Mouse (Mus musculus) cerebral cortex, adult 2 months (tissue): ENCODE data around the gene Klhl5.

Experiments
- WGBS: fragments of 180-500 bp; shearing (Covaris S2); methylation state at CpG from one replicate; pipeline ENCODE4 v1.1.7; 2018; 5-methylcytosine and 5-hydroxymethylcytosine counted together

The Klhl5 gene

DNA sequence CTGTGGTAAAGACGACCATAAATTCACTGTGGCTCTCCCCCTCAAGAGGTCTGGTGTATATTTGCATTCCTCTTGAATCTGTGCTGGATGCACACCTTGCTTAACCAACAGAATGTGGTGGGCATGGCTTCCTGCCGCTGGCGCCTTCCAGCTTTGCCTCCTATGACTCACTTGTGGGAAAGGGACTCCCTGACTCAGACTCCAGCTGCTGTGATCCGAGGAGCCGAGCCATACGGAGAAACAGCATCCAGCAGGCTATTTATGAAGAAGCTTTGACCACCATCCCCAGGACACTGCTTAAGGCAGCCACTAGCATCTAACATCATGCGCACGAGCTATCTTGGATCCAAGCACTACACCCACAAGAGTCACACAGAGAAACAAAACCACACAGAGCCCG lies 87.1 kb downstream of the Klhl5 start:
- WGBS = 56% methylated on average over 9 of the region's 9 CpGs

DNA sequence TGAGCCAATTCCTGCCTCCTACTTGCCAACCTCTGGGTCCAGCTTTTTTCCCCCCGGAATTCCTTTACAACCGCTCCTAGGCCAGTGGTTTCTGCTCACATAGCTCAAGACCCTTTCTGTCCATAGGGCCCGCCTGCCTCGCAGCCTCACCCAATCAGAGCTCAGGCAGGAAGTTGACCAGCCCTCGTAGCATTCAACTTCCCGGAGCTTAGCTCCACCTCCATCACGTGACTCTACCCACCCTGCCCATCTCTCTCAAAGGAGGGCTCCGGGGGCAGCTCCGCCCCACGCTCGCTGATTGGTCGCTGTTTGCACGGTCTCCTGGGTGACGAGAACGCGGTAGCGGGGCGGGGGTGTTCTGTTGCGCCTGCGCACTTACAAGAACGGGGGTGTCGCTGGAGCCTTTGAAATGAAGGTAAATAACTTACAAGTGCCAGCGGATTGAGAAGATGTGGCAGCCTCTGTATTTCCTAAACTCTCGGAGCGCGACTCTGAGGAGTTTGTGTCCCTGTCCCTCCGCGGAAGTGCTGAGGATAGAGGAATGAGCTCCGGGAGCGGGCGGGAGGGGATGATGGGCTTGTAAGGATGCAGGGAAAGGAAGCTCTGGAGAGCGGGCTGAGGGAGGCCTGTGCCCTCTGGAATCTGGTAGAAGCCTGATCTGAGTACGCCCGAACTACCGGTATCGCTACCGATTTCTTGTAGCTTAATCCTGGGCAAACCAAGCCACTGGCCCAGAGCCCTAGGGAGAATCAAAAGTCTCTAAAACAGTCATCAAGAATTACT lies 92.2 kb downstream of the Klhl5 start, which contains the start of gene Wdr19:
Wdr19 (plus strand) TSS at position 351 of the 783 bp plus-strand sequence.
- under 1% methylated on average over 37 of the region's 37 CpGs for WGBS

DNA sequence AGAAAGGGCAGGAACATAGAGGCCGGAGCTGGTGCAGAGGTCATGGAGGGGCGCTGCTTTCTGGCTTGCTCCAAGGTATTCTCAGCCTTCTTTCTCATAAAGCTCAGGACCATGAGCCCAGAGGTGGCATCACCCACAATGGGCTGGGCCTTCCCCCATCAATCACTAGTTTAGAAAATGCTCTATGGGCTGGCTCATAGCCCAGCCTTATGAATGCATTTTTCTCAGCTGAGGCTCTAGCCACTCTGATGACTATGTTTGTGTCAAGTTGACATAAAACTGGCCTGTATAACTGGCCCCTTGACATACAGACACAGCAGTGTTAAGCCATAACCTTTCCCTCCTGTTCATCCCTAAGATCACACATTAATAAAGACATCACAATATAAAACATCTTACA lies 97.4 kb downstream of the Klhl5 start:
- WGBS = 92% methylated on average over 2 of the region's 2 CpGs

DNA sequence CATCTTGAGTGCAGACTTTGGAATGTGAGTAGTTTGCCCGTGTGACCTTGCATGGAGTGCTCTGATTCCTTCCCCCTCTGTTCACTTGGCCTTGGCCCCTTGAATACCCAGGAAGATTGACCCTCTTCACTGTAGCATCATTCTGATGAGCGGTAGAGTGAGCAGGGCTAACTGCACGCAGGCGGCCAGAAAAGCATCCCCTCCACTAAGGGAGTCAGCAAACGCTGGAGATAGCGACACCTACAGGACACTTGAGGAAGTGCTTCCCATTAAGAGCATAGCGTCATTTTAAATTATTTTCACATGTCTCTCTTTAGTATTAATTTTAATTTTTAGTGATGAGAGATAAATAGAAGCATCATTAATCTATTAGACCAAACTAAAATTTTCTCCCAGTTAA lies 106.0 kb downstream of the Klhl5 start:
- WGBS = 22% methylated on average over 7 of the region's 7 CpGs
